ENCODE assay signal across 8 mouse cellular contexts in the genomic region with DNA sequence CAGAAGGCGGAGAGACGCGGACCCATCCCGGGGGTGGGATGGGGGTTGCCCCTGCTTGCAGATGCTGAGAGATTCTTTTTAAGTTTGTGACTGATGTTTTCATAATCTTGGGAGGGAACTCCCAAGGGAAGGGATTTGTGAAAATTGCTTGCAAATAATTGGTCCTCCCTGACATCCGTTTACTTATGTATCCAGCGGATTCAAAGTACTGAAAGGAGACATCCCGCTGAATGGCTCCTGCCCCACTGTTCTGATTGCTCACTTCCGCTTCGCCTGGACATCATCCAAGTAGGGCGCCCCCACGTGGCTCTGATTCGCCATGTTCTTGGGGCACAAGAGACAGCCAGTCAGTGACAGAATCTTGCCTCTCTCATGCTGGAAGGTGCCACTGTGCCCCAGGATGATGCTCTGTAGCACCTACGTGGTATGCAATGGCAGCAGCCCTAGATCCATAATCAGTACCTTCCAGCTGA.
DNase-seq lines count a peak whose midpoint lies in the region; ATAC-seq and TF ChIP-seq lines count a peak whose summit lies in the region.

No protein-coding gene starts in this region.

- H3K4me2 ChIP-seq in hindbrain, postnatal 0 days (ENCODE audit: low read depth, low read length), result peak overlapping the region; percentile 76

- H3K9ac ChIP-seq in hindbrain, postnatal 0 days (replicated peaks; ENCODE audit: low read length), result peak overlapping the region; percentile 41; the same call in 1 of the 2 replicates

- peaks cover 25% of the 10 kb centered on the region for H3K27me3 ChIP-seq in hindbrain, postnatal 0 days (ENCODE audit: insufficient read depth, low read length)

- peak; percentile 84 for TF ChIP-seq CTCF in hindbrain, postnatal 0 days (IDR thresholded peaks at IDR 0.05; ENCODE audit: low read depth)

- H3K4me1 ChIP-seq in hindbrain, postnatal 0 days (ENCODE audit: insufficient read depth, low read length), result peaks cover 10% of the 10 kb centered on the region; the same call in 1 of the 2 replicates

- peak; percentile 56 for DNase-seq in NIH3T3 (ENCODE audit: low read depth)
- peak; percentile 86 to 87 for DNase-seq in cerebellum, postnatal 25 days
- peak; percentile 73 to 78 for DNase-seq in gastrocnemius, adult 8-10 months (ENCODE audit: low spot score in 2 of 2)
- DNase-seq in hindbrain, postnatal 0 days (ENCODE audit: low spot score), result peak; percentile 90
- DNase-seq in left cerebral cortex, adult 18-20 months (ENCODE audit: low spot score in 2 of 2), result peak; percentile 84 to 86
- peak; percentile 93 for DNase-seq in lung, postnatal 36 days
- DNase-seq in retina, adult 2 months (ENCODE audit: low read depth, low spot score), result peak; percentile 20
- peak; percentile 85 for DNase-seq in thymus, postnatal 14 days

- no peaks in the 10 kb centered on the region for H3K9me3 ChIP-seq in hindbrain, postnatal 0 days (ENCODE audit: low read length)

- no peaks in the 10 kb centered on the region for H3K36me3 ChIP-seq in hindbrain, postnatal 0 days (ENCODE audit: insufficient read depth, low read length)

- H3K4me3 ChIP-seq in hindbrain, postnatal 0 days (ENCODE audit: low read length), result peak overlapping the region; percentile 36

- 8% methylated on average over 13 of the region's 13 CpGs for WGBS in hindbrain, postnatal 0 days

- peak; percentile 48 for ATAC-seq in hindbrain, postnatal 0 days

- 0 out of 2 replicates have a peak overlapping the region, but pooled peaks have one; percentile 36 for H3K27ac ChIP-seq in hindbrain, postnatal 0 days

Comparison
In these comparisons a context has a peak if more than half of its experiments do, and no peak if none do; other contexts are left out.
1. Peak in every context shown above with its lines: DNase-seq, ATAC-seq, H3K4me3 ChIP-seq and H3K27ac ChIP-seq.
2. DNase-seq: peak in every context shown above with its lines; median percentile 93 in lung, postnatal 36 days; 90 in hindbrain, postnatal 0 days; 86 in cerebellum, postnatal 25 days; 85 in left cerebral cortex, adult 18-20 months; 85 in thymus, postnatal 14 days; 76 in gastrocnemius, adult 8-10 months; 56 in NIH3T3; 20 in retina, adult 2 months.